Mouse (Mus musculus) C2C12 (cell line): ENCODE data around the gene Dpf1. TPM values are rescaled to one million over a fixed set of nuclear protein-coding genes. Genes with fewer than 3 reads are reported as not detected.
A peak's percentile ranks its signal among the peaks of the same experiment; 100 is the strongest.

Experiments used
- H3K27me3 ChIP-seq: one replicate; pipeline ENCODE4 v1.6.1; 2011; ENCODE audit not compliant: control insufficient read depth, insufficient read depth, insufficient read length
- H3K36me3 ChIP-seq: one replicate; pipeline ENCODE4 v1.6.1; 2011; ENCODE audit not compliant: control insufficient read depth, insufficient read depth
- H3K4me3 ChIP-seq: one replicate; pipeline ENCODE4 v1.5.1; 2011; ENCODE audit warnings: mild to moderate bottlenecking, control low read depth; ENCODE audit not compliant: poor library complexity, insufficient read depth, severe bottlenecking
- H3K79me2 ChIP-seq: one replicate; pipeline ENCODE4 v1.6.1; 2011; ENCODE audit not compliant: control insufficient read depth, insufficient read depth
- H3K79me3 ChIP-seq: one replicate; pipeline ENCODE4 v1.6.1; 2011; ENCODE audit warnings: low read depth, control low read depth
- H3ac ChIP-seq: one replicate; pipeline ENCODE3; 2011; ENCODE audit warnings: low read depth; ENCODE audit not compliant: control insufficient read depth, insufficient read length
- CEBPB ChIP-seq: IDR thresholded peaks from one replicate; pipeline ENCODE4 v1.6.1; 2011; ENCODE audit warnings: low read depth, mild to moderate bottlenecking, control low read depth, moderate library complexity
- CTCF ChIP-seq: IDR thresholded peaks from one replicate; pipeline ENCODE4 v1.5.1; 2011; ENCODE audit not compliant: control insufficient read depth, insufficient read depth, insufficient read length
- FOSL1 ChIP-seq: IDR thresholded peaks from one replicate; pipeline ENCODE4 v1.8.0; 2011; ENCODE audit warnings: mild to moderate bottlenecking, low read length; ENCODE audit not compliant: poor library complexity, insufficient read depth, severe bottlenecking
- MAX ChIP-seq: IDR thresholded peaks from one replicate; pipeline ENCODE4 v1.6.1; 2011; ENCODE audit warnings: mild to moderate bottlenecking, control low read depth
- MYOD1 ChIP-seq: IDR thresholded peaks from one replicate; pipeline ENCODE4 v1.6.1; 2011; ENCODE audit warnings: low read depth; ENCODE audit not compliant: control insufficient read depth, insufficient read length
- MYOG ChIP-seq: IDR thresholded peaks from one replicate; pipeline ENCODE4 v1.6.1; 2011; ENCODE audit not compliant: control insufficient read depth, insufficient read length; ENCODE audit errors: extremely low read depth
- USF1 ChIP-seq: IDR thresholded peaks from one replicate; pipeline ENCODE4 v1.6.1; 2011; ENCODE audit warnings: low read depth, mild to moderate bottlenecking, control low read depth, moderate library complexity
- polyA plus RNA-seq: library from polyadenylated mRNA; unstranded; fragments of >200 nt; fragmentation: generic; extraction: Trizol; gene quantifications from one replicate; pipeline ENCODE4 v1.2.1, GENCODE M21; 2012; ENCODE audit warnings: missing spikeins

The Dpf1 gene
- polyA plus RNA-seq, 1 experiment: 14.3 TPM

DNA sequence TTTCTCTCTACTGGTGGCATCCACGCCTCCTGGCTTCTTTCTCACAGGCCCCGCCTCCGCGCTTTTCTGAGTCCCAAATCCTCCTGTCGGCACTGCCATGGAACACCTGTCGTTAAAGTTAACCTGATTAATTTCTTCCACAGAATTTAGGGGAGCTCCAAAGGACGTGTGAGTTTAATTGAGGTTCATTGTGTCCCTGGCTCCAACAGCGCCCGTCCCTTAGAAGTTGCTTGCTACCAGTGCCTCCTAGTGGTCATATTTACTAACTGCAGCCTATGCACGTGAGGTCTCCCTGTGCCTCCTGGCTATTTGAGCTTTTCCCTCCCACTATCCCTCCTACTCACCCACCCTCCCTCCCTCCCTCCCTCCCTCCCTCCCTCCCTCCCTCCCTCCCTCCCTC lies 6.8 kb upstream of the Dpf1 start:
- Histone ChIP-seq H3K36me3 (no peaks in the 10 kb centered on the region), H3K4me3 (no peak overlapping the region), H3K79me2 (no peaks in the 10 kb centered on the region), H3ac (no peak overlapping the region), H3K27me3 (no peaks in the 10 kb centered on the region), H3K79me3 (no peaks in the 10 kb centered on the region)
- TF ChIP-seq USF1: no peak
- TF ChIP-seq CTCF: peak; percentile 74

DNA sequence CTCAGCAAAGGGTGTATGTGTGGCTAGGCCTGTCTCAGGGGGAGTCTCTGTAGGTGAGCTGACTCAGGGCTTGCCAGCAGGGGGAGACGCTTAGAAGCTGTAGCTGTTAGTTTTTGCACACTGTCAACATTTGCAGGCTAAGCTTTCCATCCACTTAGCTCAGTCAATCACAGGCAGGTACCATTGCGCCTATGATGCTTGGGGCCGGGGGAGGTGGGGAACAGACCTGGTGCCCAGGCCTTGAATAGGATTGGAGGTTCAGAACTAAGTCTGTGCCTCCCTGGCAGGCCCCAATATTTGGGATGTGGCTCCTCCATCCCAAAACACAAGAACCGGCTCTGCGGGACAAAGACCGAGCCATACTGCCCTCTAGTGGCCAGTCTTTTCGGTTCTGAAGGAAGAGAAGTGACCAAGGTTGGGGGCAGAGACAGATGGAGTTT lies 2.6 kb upstream of the Dpf1 start:
- Histone ChIP-seq H3K79me3 (no peaks in the 10 kb centered on the region), H3K79me2 (no peaks in the 10 kb centered on the region), H3ac (no peak overlapping the region), H3K27me3 (no peaks in the 10 kb centered on the region), H3K4me3 (no peak overlapping the region), H3K36me3 (no peaks in the 10 kb centered on the region)
- TF ChIP-seq CTCF (peak; percentile 21), USF1 (no peak)

DNA sequence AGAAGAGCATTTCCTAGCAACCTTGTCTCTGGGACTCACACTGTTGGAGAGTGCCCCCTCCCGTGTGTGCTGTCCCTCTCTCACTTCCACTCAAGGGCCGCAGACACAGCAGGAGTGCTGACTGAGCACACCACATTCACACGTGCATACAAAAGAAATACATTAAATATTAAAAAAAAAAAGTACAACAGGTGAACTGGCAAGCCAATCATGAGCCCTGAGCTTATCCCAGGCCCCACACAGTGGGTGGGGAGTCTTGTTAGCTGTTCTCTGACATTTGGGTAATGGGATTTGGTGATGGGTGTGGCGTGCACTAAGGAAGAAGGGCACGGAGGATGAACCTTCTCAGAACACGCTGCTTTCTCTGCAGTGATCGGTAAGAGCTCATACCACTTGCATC lies 1.1 kb upstream of the Dpf1 start:
- no peak for TF ChIP-seq MYOD1
- no peak for TF ChIP-seq FOSL1
- TF ChIP-seq CEBPB: no peak
- TF ChIP-seq MYOG: no peak
- no peak for TF ChIP-seq USF1
- no peak for TF ChIP-seq MAX
- no peak for TF ChIP-seq CTCF
- no peak overlapping the region for H3K4me3 ChIP-seq
- no peaks in the 10 kb centered on the region for H3K79me3 ChIP-seq
- no peaks in the 10 kb centered on the region for H3K27me3 ChIP-seq
- H3K79me2 ChIP-seq: no peaks in the 10 kb centered on the region
- H3K36me3 ChIP-seq: no peaks in the 10 kb centered on the region
- H3ac ChIP-seq: no peak overlapping the region

DNA sequence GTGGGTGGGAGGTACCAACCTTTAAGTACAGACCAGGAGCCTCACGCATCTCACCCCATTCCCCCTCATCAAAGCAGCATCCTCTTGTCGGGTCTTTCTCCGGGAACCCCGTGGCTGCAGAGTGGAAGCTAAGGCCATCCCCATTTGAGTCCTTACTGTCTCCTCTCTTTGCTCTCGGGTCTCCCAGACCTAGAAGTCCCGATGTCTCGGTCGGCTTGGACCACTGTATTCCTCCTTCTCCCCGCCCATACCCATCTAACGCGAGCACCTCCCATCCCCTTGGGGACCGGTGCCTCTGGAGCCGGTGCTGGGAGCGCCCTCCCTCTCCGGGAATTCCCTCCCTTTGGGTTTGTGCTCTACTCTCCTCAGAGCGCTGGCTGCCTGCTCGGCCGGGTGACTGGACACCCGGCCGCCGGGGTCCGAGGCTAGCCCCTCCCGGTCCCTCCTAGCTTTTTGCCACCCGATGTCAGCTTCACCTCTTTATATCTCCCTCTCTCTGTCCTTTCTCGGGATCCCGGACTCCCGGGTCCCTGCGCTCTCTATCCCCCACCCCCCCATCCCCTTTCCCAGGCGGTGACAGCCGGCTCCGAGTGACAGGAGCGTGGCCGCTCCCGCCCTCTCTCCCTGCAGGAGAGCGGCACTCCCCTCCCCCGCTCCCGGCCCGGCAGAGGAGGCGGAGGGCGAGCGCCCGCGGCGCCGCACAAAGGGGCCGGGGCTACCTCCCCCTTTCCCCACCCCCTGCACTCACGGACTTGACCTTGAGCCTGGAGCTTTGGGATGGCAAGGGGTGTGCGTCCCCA lies 912 bp downstream of the Dpf1 start:
- TF ChIP-seq CEBPB (no peak), MYOD1 (no peak), MYOG (no peak), USF1 (no peak), FOSL1 (no peak), MAX (no peak), CTCF (no peak)
- Histone ChIP-seq H3ac (peak overlapping the region; percentile 90), H3K79me3 (no peaks in the 10 kb centered on the region), H3K79me2 (no peaks in the 10 kb centered on the region), H3K27me3 (no peaks in the 10 kb centered on the region), H3K36me3 (no peaks in the 10 kb centered on the region), H3K4me3 (peak overlapping the region; percentile 53)

- peak overlapping the region; percentile 62 for H3ac ChIP-seq
- no peaks in the 10 kb centered on the region for H3K79me3 ChIP-seq
- no peak overlapping the region for H3K4me3 ChIP-seq
- H3K27me3 ChIP-seq: no peaks in the 10 kb centered on the region
- TF ChIP-seq USF1: no peak
- TF ChIP-seq MYOG: no peak
- TF ChIP-seq FOSL1: no peak
- TF ChIP-seq MAX: no peak
- no peaks in the 10 kb centered on the region for H3K79me2 ChIP-seq
- H3K36me3 ChIP-seq: no peaks in the 10 kb centered on the region
These were observed 1.7 kb downstream of the Dpf1 start for GRCm38 (mm10) chr7:29305263-29305988.

- no peak for TF ChIP-seq CEBPB
- no peak for TF ChIP-seq FOSL1
- no peak for TF ChIP-seq MYOD1
- no peak for TF ChIP-seq MYOG
- TF ChIP-seq MAX: no peak
- TF ChIP-seq CTCF: no peak
- TF ChIP-seq USF1: no peak
- Histone ChIP-seq H3K27me3 (no peaks in the 10 kb centered on the region), H3ac (no peak overlapping the region), H3K79me3 (no peaks in the 10 kb centered on the region), H3K4me3 (no peak overlapping the region), H3K79me2 (no peaks in the 10 kb centered on the region), H3K36me3 (no peaks in the 10 kb centered on the region)
These were observed 2.4 kb downstream of the Dpf1 start for GRCm38 (mm10) chr7:29306108-29306507.
